Mouse (Mus musculus): ENCODE measurements at regions not wholly inside any gene's neighbourhood (a gene's known extent, or its start where the extent isn't known, plus 50 kb on each side); places are given as distances from the start of the nearest gene placed in this dataset.

- TF ChIP-seq CTCF (IDR thresholded peaks at IDR 0.05; ENCODE audit: low read depth, low read length), result no peak
- TF ChIP-seq POLR2A (IDR thresholded peaks at IDR 0.05; ENCODE audit: extremely low read depth, insufficient read depth, low read length), result no peak
Observed at GRCm38 (mm10) chr3:58173821-58174220, 240.7 kb upstream of the Tsc22d2 start.

Data from liver, adult 2 months (tissue).